Mouse (Mus musculus): ENCODE data around the gene Fndc8. TPM values are rescaled to one million over a fixed set of nuclear protein-coding genes. Genes with fewer than 3 reads are reported as not detected.
"Not testable (repeated sequence)": the region's sequence is repeated elsewhere in the genome, so short reads cannot be mapped to it uniquely, and the experiment has no call there.

The Fndc8 gene
- polyA plus RNA-seq, 1 experiment, result 0.79 TPM

GRCm38 (mm10) chr11:82920768-82921167 lies 28.8 kb downstream of the Fndc8 start:
- Histone ChIP-seq H3K27ac (replicated peaks; ENCODE audit: low read depth, low read length) (no peak overlapping the region), H3K4me1 (ENCODE audit: control insufficient read depth, insufficient read depth, insufficient read length, low read length) (no peaks in the 10 kb centered on the region), H3K4me3 (ENCODE audit: insufficient read depth, low read depth, low read length) (no peak overlapping the region)

DNA sequence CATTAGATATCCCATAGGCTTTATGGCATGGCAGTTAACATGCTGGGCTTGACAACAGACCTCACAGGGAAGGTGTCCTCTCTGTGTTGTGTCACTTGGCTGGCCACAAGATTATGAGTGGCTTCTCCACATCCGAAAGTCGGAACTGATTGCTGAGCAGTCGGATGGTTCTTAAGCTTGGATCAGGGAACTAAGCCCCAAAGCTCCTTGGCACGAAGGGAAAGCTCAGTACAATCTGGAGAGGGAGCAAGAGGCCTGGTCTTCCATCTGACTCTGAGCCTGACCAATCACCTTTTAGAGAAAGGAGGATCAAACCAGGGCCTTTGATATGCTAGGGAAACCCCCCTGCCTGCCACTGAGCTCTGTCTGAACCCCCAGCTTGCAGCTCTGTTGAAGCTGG lies 29.8 kb downstream of the Fndc8 start:
- Histone ChIP-seq H3K27ac (replicated peaks; ENCODE audit: low read depth, low read length) (no peak overlapping the region), H3K4me1 (ENCODE audit: control insufficient read depth, insufficient read depth, insufficient read length, low read length) (no peaks in the 10 kb centered on the region), H3K4me3 (ENCODE audit: insufficient read depth, low read depth, low read length) (no peak overlapping the region)

- not testable (repeated sequence) for H3K27ac ChIP-seq (replicated peaks; ENCODE audit: low read depth, low read length); H3K4me1 ChIP-seq (ENCODE audit: control insufficient read depth, insufficient read depth, insufficient read length, low read length); H3K4me3 ChIP-seq (ENCODE audit: insufficient read depth, low read depth, low read length)
Measured at GRCm38 (mm10) chr11:82923910-82924309, 32.0 kb downstream of the Fndc8 start.

GRCm38 (mm10) chr11:82928897-82929632 lies 37.1 kb downstream of the Fndc8 start:
- Histone ChIP-seq H3K27ac (replicated peaks; ENCODE audit: low read depth, low read length) (no peak overlapping the region), H3K4me3 (ENCODE audit: insufficient read depth, low read depth, low read length) (no peak overlapping the region), H3K4me1 (ENCODE audit: control insufficient read depth, insufficient read depth, insufficient read length, low read length) (peaks cover 2% of the 10 kb centered on the region; the same call in 1 of the 2 replicates)

DNA sequence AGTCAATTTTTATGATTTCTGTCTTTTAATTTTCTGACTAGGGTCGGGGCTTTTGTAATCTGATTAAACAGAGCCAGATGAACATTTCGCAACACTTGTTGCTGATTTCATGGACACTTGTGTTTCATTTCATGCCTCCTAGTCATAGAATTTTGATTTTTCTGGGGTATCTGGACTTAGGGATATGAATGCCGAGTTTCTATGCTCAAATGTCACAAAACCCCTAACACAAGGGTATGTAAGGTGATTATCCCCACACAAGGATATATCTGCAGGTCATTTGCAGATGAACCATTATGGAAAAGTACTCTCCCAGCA lies 37.7 kb downstream of the Fndc8 start:
- Histone ChIP-seq H3K4me1 (ENCODE audit: control insufficient read depth, insufficient read depth, insufficient read length, low read length) (peaks cover 2% of the 10 kb centered on the region), H3K27ac (replicated peaks; ENCODE audit: low read depth, low read length) (no peak overlapping the region), H3K4me3 (ENCODE audit: insufficient read depth, low read depth, low read length) (peak overlapping the region; percentile 88; the same call in 1 of the 2 replicates)

- H3K4me3 ChIP-seq (ENCODE audit: insufficient read depth, low read depth, low read length), result peak overlapping the region; percentile 88
- 0 out of 2 replicates have a peak overlapping the region, but pooled peaks have one; percentile 33 for H3K27ac ChIP-seq (replicated peaks; ENCODE audit: low read depth, low read length)
- H3K4me1 ChIP-seq (ENCODE audit: control insufficient read depth, insufficient read depth, insufficient read length, low read length), result not testable (repeated sequence)
Measured at GRCm38 (mm10) chr11:82930391-82930955, 38.5 kb downstream of the Fndc8 start.

DNA sequence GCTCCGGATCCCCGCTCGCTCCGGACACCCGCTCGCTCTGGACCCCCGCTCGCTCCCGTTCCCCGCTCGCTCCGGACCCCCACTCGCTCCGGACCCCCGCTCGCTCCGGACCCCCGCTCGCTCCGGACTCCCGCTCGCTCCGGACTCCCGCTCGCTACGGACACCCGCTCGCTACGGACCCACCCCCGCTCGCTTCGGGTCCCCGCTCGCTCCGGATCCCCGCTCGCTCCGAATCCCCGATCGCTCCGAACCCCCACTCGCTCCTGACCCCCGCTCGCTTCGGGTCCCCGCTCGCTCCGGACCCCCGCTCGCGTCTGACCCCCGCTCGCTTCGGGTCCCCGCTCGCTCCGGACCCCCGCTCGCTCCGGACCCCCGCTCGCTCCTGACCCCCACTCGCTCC lies 39.2 kb downstream of the Fndc8 start:
- Histone ChIP-seq H3K4me3 (ENCODE audit: insufficient read depth, low read depth, low read length) (peak overlapping the region; percentile 88), H3K27ac (replicated peaks; ENCODE audit: low read depth, low read length) (peak overlapping the region; percentile 63)
- H3K4me1 ChIP-seq (ENCODE audit: control insufficient read depth, insufficient read depth, insufficient read length, low read length), result not testable (repeated sequence)

GRCm38 (mm10) chr11:82931671-82932450 lies 39.9 kb downstream of the Fndc8 start:
- Histone ChIP-seq H3K27ac (replicated peaks; ENCODE audit: low read depth, low read length) (peak overlapping the region; percentile 76), H3K4me3 (ENCODE audit: insufficient read depth, low read depth, low read length) (peak overlapping the region; percentile 88)
- not testable (repeated sequence) for H3K4me1 ChIP-seq (ENCODE audit: control insufficient read depth, insufficient read depth, insufficient read length, low read length)

DNA sequence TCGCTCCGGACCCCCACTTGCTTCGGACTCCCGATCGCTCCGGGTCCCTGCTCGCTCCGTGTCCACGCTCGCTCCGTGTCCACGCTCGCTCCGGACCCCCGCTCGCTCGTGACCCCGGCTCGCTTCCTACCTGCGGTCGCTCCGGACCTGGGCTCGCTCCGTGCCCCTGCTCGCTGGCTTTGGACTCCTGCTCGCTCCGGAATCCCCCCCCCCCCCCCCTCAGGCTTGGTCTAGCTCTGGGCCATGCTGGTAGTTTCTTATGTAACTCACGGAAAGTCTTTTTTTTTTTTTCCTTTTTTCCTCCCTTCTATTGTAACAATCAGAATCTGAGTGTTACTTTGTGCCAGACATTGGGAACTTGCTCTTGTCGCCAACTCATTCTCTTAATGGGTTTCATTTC lies 41.3 kb downstream of the Fndc8 start:
- Histone ChIP-seq H3K4me3 (ENCODE audit: insufficient read depth, low read depth, low read length) (peak overlapping the region; percentile 88), H3K4me1 (ENCODE audit: control insufficient read depth, insufficient read depth, insufficient read length, low read length) (peaks cover 6% of the 10 kb centered on the region), H3K27ac (replicated peaks; ENCODE audit: low read depth, low read length) (peak overlapping the region; percentile 92)

DNA sequence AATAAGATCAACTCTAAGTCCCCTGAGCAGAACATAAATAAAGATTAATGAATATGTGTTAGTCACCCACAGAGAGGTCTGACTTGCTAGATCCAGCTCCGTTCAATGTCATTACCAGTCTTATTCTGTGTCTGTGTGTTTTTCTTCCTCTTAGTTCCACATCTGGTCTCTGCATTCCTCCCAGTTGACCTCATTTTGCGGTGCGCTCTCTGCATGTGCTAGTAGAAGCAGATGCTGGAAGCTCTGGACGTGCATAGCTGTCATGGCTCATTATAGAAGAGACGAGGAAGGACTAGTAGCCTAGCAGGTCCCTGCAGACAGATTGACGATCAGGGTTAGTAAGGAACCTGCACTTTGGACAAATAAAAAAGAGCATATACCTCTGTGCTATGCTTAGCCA lies 51.4 kb downstream of the Fndc8 start:
- Histone ChIP-seq H3K4me3 (ENCODE audit: insufficient read depth, low read depth, low read length) (no peak overlapping the region), H3K4me1 (ENCODE audit: control insufficient read depth, insufficient read depth, insufficient read length, low read length) (peaks cover 5% of the 10 kb centered on the region; the same call in 1 of the 2 replicates), H3K27ac (replicated peaks; ENCODE audit: low read depth, low read length) (no peak overlapping the region)

- H3K4me3 ChIP-seq (ENCODE audit: insufficient read depth, low read depth, low read length), result no peak overlapping the region
- H3K27ac ChIP-seq (replicated peaks; ENCODE audit: low read depth, low read length), result no peak overlapping the region
- peaks cover 10% of the 10 kb centered on the region; the same call in 1 of the 2 replicates for H3K4me1 ChIP-seq (ENCODE audit: control insufficient read depth, insufficient read depth, insufficient read length, low read length)
Measured at GRCm38 (mm10) chr11:82945636-82946035, 53.7 kb downstream of the Fndc8 start.

DNA sequence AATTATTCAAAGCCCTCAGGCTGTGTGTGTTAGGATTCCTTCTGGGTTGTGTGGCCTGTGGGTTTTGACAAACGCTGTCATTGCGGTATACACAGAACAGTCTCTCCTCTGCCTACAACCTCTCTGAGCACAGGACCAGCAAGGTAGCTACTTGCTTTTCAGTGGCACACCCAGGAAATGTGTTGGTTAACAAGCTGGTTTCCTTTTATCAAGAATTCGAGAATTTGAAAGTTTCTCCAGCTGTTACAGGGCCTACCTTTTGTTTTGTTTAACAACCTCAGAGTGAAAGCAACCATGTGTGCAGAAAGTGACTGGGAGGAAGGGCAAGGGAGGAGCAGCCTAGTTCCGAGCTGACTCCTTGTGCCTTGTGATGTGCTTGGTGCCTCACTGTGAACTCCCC lies 55.5 kb downstream of the Fndc8 start:
- Histone ChIP-seq H3K4me3 (ENCODE audit: insufficient read depth, low read depth, low read length) (peak overlapping the region; percentile 6; the same call in 1 of the 2 replicates), H3K27ac (replicated peaks; ENCODE audit: low read depth, low read length) (peak overlapping the region; percentile 99), H3K4me1 (ENCODE audit: control insufficient read depth, insufficient read depth, insufficient read length, low read length) (peaks cover 10% of the 10 kb centered on the region; the same call in 1 of the 2 replicates)

DNA sequence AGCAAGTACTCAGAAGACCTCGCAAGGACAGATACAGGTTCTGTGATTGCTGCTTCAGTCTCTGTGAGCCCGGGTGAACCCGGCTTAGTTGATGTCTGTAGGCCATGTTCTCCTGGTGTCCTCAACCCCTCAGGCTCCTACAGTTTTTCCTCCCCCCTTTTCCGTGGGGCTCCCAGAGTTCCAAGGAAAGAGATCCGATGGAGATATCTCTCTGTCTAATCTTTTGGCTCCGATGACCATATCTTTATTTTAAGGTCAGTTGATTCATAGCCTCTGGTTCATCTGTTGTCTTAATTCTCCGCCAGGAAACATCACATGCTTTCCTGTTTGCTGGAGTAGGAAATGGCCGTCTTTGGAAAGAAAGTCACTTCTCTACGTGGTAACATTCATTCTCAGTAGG lies 57.1 kb downstream of the Fndc8 start:
- peak overlapping the region; percentile 66 for H3K4me3 ChIP-seq (ENCODE audit: insufficient read depth, low read depth, low read length)
- peaks cover 10% of the 10 kb centered on the region; the same call in 1 of the 2 replicates for H3K4me1 ChIP-seq (ENCODE audit: control insufficient read depth, insufficient read depth, insufficient read length, low read length)
- peak overlapping the region; percentile 100 for H3K27ac ChIP-seq (replicated peaks; ENCODE audit: low read depth, low read length)

Measured in brown adipose tissue, adult 24 weeks (tissue).